Mouse (Mus musculus) Patski (cell line): ENCODE measurements around the gene Ptpa. TPM values are rescaled to one million over a fixed set of nuclear protein-coding genes. Genes with fewer than 3 reads are reported as not detected.

Source experiments
- ATAC-seq: fragments of 100-300 bp; one replicate; pipeline ENCODE4 v1.8.0; 2021
- CTCF ChIA-PET: fragments of 350-600 bp; sonication (Branson Sonifier 250); formaldehyde crosslinking; loops from one replicate; lab custom pipeline; 2022; ENCODE audit warnings: inconsistent platforms; lab: Charles Lee
- POLR2A ChIA-PET: fragments of 350-600 bp; sonication (Branson Sonifier 250); formaldehyde crosslinking; loops from one replicate; lab custom pipeline; 2022; ENCODE audit warnings: antibody characterized with exemption, inconsistent platforms; lab: Charles Lee
- DNase-seq: peaks from one replicate; pipeline ENCODE4 v3.0.0-alpha.2; 2011; ENCODE audit warnings: low read depth, low spot score
- H3K27me3 ChIP-seq: fragments of 371-371 bp; one replicate; pipeline ENCODE4 v1.5.1; 2021
- CTCF ChIP-seq: fragments of 100-300 bp; IDR thresholded peaks from one replicate; pipeline ENCODE4 v1.5.1; 2021
- in situ Hi-C: fragments of 300-500 bp; cut with MboI; formaldehyde crosslinking; loops from 3 replicates; pipeline ENCODE4 v1.11.1; 2018; ENCODE audit warnings: low pct_unique_long_range_greater_than_20kb, mixed read lengths
- polyA plus RNA-seq: library from polyadenylated mRNA; unstranded; gene quantifications from one replicate; pipeline ENCODE4 v1.2.3, GENCODE M21; 2021

Ptpa gene
- polyA plus RNA-seq, result 165 TPM

DNA sequence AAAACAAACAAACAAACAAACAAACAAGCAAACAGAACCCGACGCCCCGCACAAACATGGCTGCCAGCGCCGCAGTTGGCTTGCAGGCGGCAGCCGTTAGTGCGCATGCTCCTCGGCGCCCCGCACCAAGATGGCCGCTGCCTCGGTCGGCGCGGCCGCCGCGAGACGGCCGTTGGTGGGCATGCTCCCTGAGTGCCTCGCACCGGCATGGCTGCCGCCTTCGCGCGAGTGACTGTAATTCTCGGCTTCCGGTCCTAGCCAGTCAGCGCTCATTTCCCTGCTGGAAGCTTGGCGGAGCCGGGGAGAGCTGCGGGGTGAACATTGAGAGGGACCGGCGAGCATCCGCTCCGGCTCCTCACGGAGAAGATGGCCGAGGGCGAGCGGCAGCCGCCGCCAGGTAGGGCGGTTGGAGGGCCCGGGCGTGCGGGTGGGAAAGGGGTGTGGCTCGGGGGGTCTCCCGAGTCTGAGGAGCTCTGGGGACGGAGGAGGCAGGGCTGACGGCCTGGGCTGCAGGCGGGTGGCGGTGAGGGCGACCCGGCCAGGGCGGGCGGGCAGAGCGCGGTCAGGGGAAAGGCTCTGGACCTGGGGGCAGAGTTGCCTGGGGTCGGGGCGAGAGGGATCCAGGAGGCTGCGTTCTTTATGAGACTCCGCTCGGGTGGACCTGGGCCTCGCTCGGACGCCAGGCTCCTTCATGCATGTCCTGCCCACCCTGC is at the start of gene Ptpa:
Gene Ptpa (plus strand): TSS at position 104 of the 713 bp plus-strand sequence.
- ATAC-seq (peak; percentile 56), DNase-seq (peak; percentile 47)
- ChIA-PET POLR2A (interaction anchor here (0.8 to 1.3 kb wide), 4 partner anchors 12 to 411 kb away, joined by 3 read pairs; no protein-coding TSS in a partner anchor), CTCF (no interaction called here)
- in situ Hi-C loops, result no loop called here
- no peaks in the 10 kb centered on the region for H3K27me3 ChIP-seq
- no peak for TF ChIP-seq CTCF

DNA sequence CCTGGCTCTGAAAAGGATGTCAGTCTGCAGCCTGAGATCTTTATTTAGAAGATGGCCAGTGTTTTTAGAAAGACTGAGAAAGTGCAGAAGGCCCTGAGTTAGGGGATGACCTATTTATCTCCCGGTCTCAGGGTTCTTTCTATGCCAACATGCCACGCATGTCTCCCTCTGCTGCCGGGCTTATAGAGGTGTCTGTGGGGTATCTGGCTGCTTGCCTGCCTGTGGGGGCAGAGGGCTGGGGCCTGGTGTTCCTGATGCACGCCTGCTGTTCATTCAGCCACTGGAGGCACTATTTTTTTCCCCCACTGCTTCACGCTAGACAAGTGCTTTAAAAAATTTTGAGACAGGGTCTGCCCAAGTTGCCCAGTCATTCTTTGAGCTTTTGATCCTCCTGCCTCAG is 49.6 kb upstream of the Ptpa start:
- POLR2A ChIA-PET, result interaction anchor here (0.6 kb wide), 1 partner anchor 21 kb away, joined by 3 read pairs; no protein-coding TSS in a partner anchor
- in situ Hi-C loops, result no loop called here
- CTCF ChIA-PET, result no interaction called here
- DNase-seq (no peak), ATAC-seq (no peak)
- no peak for TF ChIP-seq CTCF
- no peaks in the 10 kb centered on the region for H3K27me3 ChIP-seq

GRCm38 (mm10) chr2:30371544-30371943 is 44.3 kb upstream of the Ptpa start:
- in situ Hi-C loops, result no loop called here
- ATAC-seq (no peak), DNase-seq (no peak)
- ChIA-PET POLR2A (interaction anchor here (0.6 kb wide), 1 partner anchor 250 kb away, joined by 5 read pairs; no protein-coding TSS in a partner anchor), CTCF (no interaction called here)
- no peak for TF ChIP-seq CTCF
- no peaks in the 10 kb centered on the region for H3K27me3 ChIP-seq

DNA sequence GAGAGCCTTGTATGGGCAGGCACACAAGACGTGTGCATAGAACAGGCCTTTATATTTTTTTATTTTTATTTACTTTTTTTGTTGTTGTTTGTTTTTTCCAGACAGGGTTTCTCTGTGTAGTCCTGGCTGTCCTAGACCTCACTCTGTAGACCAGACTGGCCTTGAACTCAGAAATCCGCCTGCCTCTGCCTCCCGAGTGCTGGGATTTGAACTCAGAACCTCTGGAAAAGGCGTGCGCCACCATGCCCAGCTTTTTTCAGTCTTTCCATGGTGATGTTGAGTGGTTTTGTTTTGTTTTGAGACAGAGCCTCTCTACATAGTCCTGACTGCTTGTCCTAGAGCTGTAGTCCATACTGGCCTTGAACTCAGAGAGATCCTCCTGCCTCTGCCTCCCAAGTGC is 43.1 kb upstream of the Ptpa start:
- in situ Hi-C loops, result no loop called here
- ChIA-PET POLR2A (no interaction called here), CTCF (no interaction called here)
- TF ChIP-seq CTCF, result no peak
- DNase-seq, result no peak
- H3K27me3 ChIP-seq, result no peaks in the 10 kb centered on the region
- ATAC-seq, result no peak

DNA sequence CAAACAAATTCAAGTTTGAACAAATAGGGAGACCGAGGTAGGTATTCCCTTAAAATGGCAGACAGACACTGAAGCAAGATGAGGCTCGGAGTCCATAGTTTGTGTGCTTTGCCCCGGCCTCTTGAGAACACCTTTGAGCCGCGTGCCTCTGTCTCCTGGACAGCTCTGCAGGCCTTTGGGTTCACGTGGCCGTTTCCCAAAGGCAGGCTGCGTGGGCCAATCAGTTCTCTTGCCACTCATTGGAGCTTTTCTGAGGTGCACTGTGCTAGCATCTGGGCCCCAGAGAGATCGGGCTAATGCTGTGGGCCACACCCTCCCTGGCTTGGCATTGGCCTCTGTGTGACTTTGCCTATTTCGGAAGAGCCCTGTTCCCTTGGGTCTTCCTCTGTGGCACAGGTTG is 39.9 kb upstream of the Ptpa start:
- no peaks in the 10 kb centered on the region for H3K27me3 ChIP-seq
- in situ Hi-C loops, result no loop called here
- ChIA-PET CTCF (no interaction called here), POLR2A (no interaction called here)
- DNase-seq (no peak), ATAC-seq (no peak)
- no peak for TF ChIP-seq CTCF

- ATAC-seq, result no peak
- DNase-seq, result no peak
- in situ Hi-C loops, result no loop called here
- CTCF ChIA-PET, result no interaction called here
- no peak for TF ChIP-seq CTCF
- POLR2A ChIA-PET, result interaction anchor here (0.5 to 1.6 kb wide), 2 partner anchors 13 to 1795 kb away, joined by 3 to 4 read pairs; no protein-coding TSS in a partner anchor
- H3K27me3 ChIP-seq, result no peaks in the 10 kb centered on the region
Observed at GRCm38 (mm10) chr2:30377721-30378120, 38.1 kb upstream of the Ptpa start.

GRCm38 (mm10) chr2:30379307-30379706 is 36.5 kb upstream of the Ptpa start:
- no peaks in the 10 kb centered on the region for H3K27me3 ChIP-seq
- ChIA-PET CTCF (no interaction called here), POLR2A (interaction anchor here (1.6 kb wide), 1 partner anchor 15 kb away, joined by 4 read pairs; no protein-coding TSS in a partner anchor)
- ATAC-seq (no peak), DNase-seq (no peak)
- in situ Hi-C loops, result no loop called here
- no peak for TF ChIP-seq CTCF

DNA sequence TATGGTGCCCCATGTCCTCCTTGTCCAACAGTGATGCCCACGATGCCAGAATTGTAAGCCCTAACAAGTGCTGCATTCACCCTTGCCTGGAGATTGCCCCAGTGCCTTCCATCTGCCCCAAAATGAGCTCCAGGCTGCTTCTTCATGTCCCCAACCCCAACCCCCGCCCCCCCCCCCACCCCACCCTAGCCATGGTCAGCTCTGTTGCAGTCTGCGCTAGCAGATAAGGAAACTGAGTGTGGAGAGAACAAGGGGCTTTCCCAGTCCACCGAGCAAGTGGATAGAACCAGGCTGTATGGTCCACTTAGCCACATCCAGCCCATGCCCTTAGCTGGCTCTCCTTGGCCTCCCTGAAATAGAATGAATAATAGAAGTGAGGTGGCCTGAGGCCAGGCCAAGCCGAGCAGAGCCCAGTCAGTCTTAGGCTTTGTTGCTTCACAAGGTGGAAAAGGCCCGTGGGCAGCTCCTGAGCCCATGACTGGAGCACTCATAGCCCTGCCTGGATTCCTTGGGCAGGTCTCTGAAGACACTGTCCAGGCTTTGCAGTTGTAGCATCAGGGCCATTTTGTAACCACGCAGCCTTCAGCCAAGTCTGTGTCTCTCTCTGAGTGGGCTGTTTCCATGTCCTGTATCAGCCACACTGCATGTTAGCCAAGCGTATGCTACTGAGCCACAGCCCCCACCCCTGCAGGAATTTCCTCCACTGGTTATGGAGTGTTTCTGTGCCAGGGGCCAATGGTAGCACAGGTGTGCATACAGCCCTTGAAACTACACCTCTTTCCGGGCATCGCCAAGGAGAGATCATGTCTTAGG is 35.1 kb upstream of the Ptpa start:
- ATAC-seq (no peak), DNase-seq (no peak)
- POLR2A ChIA-PET, result no interaction called here
- in situ Hi-C loops, result no loop called here
- no peak for TF ChIP-seq CTCF
- CTCF ChIA-PET, result no interaction called here
- no peaks in the 10 kb centered on the region for H3K27me3 ChIP-seq

GRCm38 (mm10) chr2:30381377-30381725 is 34.5 kb upstream of the Ptpa start:
- TF ChIP-seq CTCF, result no peak
- ChIA-PET CTCF (no interaction called here), POLR2A (no interaction called here)
- in situ Hi-C loops, result no loop called here
- ATAC-seq, result no peak
- DNase-seq, result no peak
- H3K27me3 ChIP-seq, result no peaks in the 10 kb centered on the region

- no peak for TF ChIP-seq CTCF
- DNase-seq (no peak), ATAC-seq (no peak)
- in situ Hi-C loops, result no loop called here
- ChIA-PET POLR2A (interaction anchor here (1.7 kb wide), 1 partner anchor 29 kb away, joined by 4 read pairs; no protein-coding TSS in a partner anchor), CTCF (no interaction called here)
- H3K27me3 ChIP-seq, result no peaks in the 10 kb centered on the region
Observed at GRCm38 (mm10) chr2:30384814-30385213, 31.0 kb upstream of the Ptpa start.

- TF ChIP-seq CTCF, result no peak
- DNase-seq, result no peak
Observed at GRCm38 (mm10) chr2:30385591-30385990, 30.2 kb upstream of the Ptpa start.

More at GRCm38 (mm10) chr2:30385591-30385990, 30.2 kb upstream of the Ptpa start:
- H3K27me3 ChIP-seq, result no peaks in the 10 kb centered on the region
- ATAC-seq, result no peak
- in situ Hi-C loops, result no loop called here
- ChIA-PET POLR2A (interaction anchor here (1.7 kb wide), 1 partner anchor 29 kb away, joined by 4 read pairs; no protein-coding TSS in a partner anchor), CTCF (no interaction called here)
